Mouse (Mus musculus) kidney, postnatal 14 days (tissue): ENCODE data around the gene Anapc2.
"Not testable (repeated sequence)": the region's sequence is repeated elsewhere in the genome, so short reads cannot be mapped to it uniquely, and the experiment has no call there.

Source experiments
- DNase-seq: peaks from one replicate; pipeline ENCODE4 v3.0.0; 2022; ENCODE audit warnings: mixed read lengths

Gene Anapc2

GRCm38 (mm10) chr2:25241438-25241775 is 30.9 kb upstream of the Anapc2 start:
- no peak for DNase-seq

- DNase-seq, result no peak
Measured at GRCm38 (mm10) chr2:25242101-25242506, 30.2 kb upstream of the Anapc2 start, which contains the start of the genes Rnf208 and Cysrt1. TSS of gene Rnf208 (plus strand) at chr2:25242255. TSS of gene Cysrt1 (minus strand) at chr2:25242452.

- no peak for DNase-seq
Measured at GRCm38 (mm10) chr2:25243342-25243741, 28.9 kb upstream of the Anapc2 start.

GRCm38 (mm10) chr2:25244144-25244543 is 28.1 kb upstream of the Anapc2 start:
- DNase-seq, result no peak

GRCm38 (mm10) chr2:25246183-25247072 is 25.9 kb upstream of the Anapc2 start, which contains the start of gene AL732309.1:
TSS of gene AL732309.1 (minus strand) at chr2:25246863.
- DNase-seq, result no peak

- DNase-seq, result no peak
Measured at GRCm38 (mm10) chr2:25252331-25252730, 19.9 kb upstream of the Anapc2 start.

GRCm38 (mm10) chr2:25255284-25255779 is 16.9 kb upstream of the Anapc2 start, which contains the start of gene Tmem203:
TSS of gene Tmem203 (plus strand) at chr2:25255439.
- DNase-seq, result peak; percentile 90

GRCm38 (mm10) chr2:25256443-25257109 is 15.7 kb upstream of the Anapc2 start:
- peak; percentile 70 for DNase-seq

GRCm38 (mm10) chr2:25257250-25257649 is 15.0 kb upstream of the Anapc2 start:
- not testable (repeated sequence) for DNase-seq

GRCm38 (mm10) chr2:25258887-25259286 is 13.4 kb upstream of the Anapc2 start:
- DNase-seq, result no peak

GRCm38 (mm10) chr2:25261870-25262269 is 10.4 kb upstream of the Anapc2 start:
- no peak for DNase-seq

- peak; percentile 98 for DNase-seq
Measured at GRCm38 (mm10) chr2:25262291-25262767, 9.9 kb upstream of the Anapc2 start, which contains the start of gene Tprn. TSS of gene Tprn (plus strand) at chr2:25262618.

GRCm38 (mm10) chr2:25262795-25263622 is 9.3 kb upstream of the Anapc2 start:
- no peak for DNase-seq

- no peak for DNase-seq
Measured at GRCm38 (mm10) chr2:25263623-25264285, 8.5 kb upstream of the Anapc2 start.

- no peak for DNase-seq
Measured at GRCm38 (mm10) chr2:25264286-25264660, 8.0 kb upstream of the Anapc2 start.

- peak; percentile 81 for DNase-seq
Measured at GRCm38 (mm10) chr2:25264851-25265250, 7.4 kb upstream of the Anapc2 start.

GRCm38 (mm10) chr2:25265897-25266656 is 6.2 kb upstream of the Anapc2 start:
- peak; percentile 56 for DNase-seq

- peak; percentile 77 for DNase-seq
Measured at GRCm38 (mm10) chr2:25266720-25267119, 5.6 kb upstream of the Anapc2 start.

- DNase-seq, result no peak
Measured at GRCm38 (mm10) chr2:25267241-25267640, 5.0 kb upstream of the Anapc2 start.

- DNase-seq, result no peak
Measured at GRCm38 (mm10) chr2:25267746-25268309, 4.5 kb upstream of the Anapc2 start.

GRCm38 (mm10) chr2:25272515-25272914 is 237 bp downstream of the Anapc2 start:
- no peak for DNase-seq
